Mouse (Mus musculus): ENCODE data around the gene Ikzf1.

DNA sequence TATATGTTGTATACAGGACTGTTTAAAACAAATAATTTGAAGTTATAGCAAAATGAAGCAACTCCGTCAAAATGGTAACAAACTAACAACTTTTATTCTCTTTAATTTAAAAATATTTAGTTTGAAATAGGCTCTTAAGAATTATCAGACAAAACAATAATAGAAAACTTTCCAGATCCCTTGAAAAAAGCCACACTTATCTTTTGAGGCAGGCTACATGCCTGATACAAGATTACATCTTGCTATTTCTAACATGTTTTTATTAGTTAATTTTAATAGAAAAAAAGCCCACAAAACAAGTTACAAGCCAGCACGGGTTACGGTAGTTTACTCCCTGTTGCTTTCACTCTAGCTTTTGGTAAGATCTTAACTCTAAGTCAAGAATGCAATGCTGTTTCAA, 115.5 kb downstream of the Ikzf1 start:
- TF ChIP-seq CTCF (IDR thresholded peaks at IDR 0.05; ENCODE audit: low read depth) (no peak), EP300 (IDR thresholded peaks at IDR 0.05; ENCODE audit: low read depth) (no peak)

Data from heart, postnatal 0 days (tissue).